Mouse (Mus musculus): ENCODE data around the gene Gemin5. TPM values are rescaled to one million over a fixed set of nuclear protein-coding genes. Genes with fewer than 3 reads are reported as not detected.
"Not testable (repeated sequence)": the region's sequence is repeated elsewhere in the genome, so short reads cannot be mapped to it uniquely, and the experiment has no call there.

Gene Gemin5
- polyA plus RNA-seq, 1 experiment from 2014 or later, result 23.9 TPM

DNA sequence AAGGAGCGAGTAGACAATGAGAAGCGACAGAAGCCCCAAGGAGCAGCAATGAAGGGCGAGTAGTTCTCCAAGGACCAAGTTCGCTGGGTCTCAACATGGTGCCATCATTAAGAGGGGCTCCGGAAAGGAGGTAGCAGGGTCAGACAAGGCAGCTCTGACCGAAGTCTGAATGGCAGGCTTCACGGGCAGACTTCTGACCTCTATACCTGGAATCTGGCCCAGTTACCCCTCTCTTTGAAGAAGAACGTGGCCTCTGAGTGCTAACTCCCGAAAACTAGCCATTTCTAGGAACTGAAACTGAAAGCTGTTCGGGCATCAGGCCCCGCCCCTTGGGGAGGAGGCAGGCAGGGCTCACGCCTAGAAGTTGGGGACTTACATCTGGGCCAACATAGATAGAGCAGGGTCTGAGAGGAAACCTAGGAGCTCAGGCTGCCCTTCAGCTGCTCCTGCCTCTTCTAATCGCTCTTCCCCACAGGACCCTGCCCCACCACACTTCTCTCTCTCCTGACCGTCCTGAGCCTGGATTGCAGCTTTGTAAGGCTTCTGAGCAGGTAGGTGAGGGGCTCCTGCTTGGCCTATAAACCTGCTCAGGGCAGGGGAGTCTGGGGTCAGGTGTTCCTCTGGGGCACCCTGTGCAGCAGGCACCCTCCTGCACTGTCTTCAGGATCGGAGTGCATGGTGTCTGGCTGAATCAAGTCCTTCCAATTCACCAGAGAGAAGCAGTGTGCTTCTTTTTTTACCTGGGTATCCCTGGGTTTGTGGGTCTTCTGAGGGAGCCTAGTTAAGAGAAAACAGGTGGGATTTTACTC is 31.1 kb upstream of the Gemin5 start, which contains the start of the genes Igtp and Irgm2:
Gene Igtp (plus strand): TSS at position 328 of the 809 bp plus-strand sequence.
Gene Irgm2 (plus strand): TSS at position 390 of the 809 bp plus-strand sequence.
- not testable (repeated sequence) for H3K9me3 ChIP-seq; H3K36me3 ChIP-seq; H3K9ac ChIP-seq (replicated peaks); H3K27me3 ChIP-seq; H3K27ac ChIP-seq (replicated peaks); H3K4me1 ChIP-seq; ATAC-seq (ENCODE audit: low FRiP score, low read depth)
- peak within 1 kb of the TSS; percentile 55 for H3K4me2 ChIP-seq (replicated peaks)
- peak within 1 kb of the TSS; percentile 39 for H3K4me3 ChIP-seq
- WGBS, result 10% methylated on average over 14 of the region's 15 CpGs

DNA sequence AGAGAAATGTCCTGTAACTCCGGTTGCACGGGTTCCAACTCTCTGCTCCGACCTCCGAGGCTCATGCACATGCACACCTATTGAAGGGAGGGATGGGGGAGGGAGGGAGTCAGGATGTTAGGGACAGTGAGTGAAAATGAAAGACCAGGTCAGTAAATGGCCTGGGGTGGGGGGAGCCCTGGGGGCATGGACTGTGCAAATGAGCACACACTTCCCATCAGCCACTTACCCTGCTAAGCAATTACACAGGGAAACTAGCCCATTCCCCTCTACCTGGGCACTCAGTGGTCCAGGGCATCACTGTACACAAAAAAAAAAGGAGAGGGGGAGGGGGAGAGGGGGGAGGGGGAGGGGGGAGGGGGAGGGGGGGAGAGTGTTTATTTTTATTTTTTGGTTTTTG is 30.3 kb upstream of the Gemin5 start:
- Histone ChIP-seq H3K9me3 (no peaks in the 10 kb centered on the region), H3K9ac (replicated peaks) (no peak overlapping the region), H3K4me3 (peak overlapping the region; percentile 39), H3K27me3 (0 out of 2 replicates have a peak, but pooled peaks cover 4% of the 10 kb centered on the region), H3K4me1 (peaks cover 8% of the 10 kb centered on the region; the same call in 1 of the 2 replicates), H3K36me3 (no peaks in the 10 kb centered on the region), H3K4me2 (replicated peaks) (peak overlapping the region; percentile 55), H3K27ac (replicated peaks) (no peak overlapping the region)
- 96% methylated on average over 4 of the region's 4 CpGs for WGBS
- no peak for ATAC-seq (ENCODE audit: low FRiP score, low read depth)

DNA sequence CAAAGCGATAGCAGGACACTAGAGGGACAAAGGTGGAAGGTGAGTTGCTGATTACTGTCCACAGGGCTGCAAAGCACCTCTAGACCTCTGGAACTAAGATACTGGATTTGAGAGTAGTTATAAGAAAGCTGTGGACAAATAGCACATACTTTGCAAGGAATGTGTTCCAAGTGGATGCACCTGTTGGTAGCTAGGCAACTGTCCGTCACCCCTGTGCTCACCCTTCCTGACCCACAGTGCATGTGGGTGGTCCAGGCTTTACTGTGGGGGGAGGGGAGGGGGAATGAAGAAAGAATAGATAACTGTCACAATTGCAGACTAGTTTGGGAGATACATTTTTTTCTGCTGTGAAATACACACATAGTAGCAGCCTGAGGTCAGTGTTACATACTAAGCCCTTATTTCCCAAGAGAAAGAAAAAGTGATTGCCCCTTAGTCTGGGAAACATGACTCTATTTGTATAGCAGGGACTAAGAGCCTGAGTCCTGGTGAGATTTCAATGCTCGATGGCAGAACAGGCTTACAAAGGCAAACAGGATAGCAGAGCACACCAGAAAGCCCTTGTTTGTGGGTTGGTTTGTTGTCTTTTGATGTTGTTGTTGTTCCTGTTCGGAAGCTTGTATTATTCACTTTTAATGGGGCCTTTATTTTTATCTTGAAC is 25.7 kb upstream of the Gemin5 start:
- no peak overlapping the region for H3K4me2 ChIP-seq (replicated peaks)
- H3K9ac ChIP-seq (replicated peaks), result no peak overlapping the region
- 0 out of 2 replicates have a peak, but pooled peaks cover 4% of the 10 kb centered on the region for H3K27me3 ChIP-seq
- H3K36me3 ChIP-seq, result no peaks in the 10 kb centered on the region
- no peak for ATAC-seq (ENCODE audit: low FRiP score, low read depth)
- WGBS, result 43% methylated on average over 4 of the region's 4 CpGs
- H3K4me3 ChIP-seq, result no peak overlapping the region
- no peak overlapping the region for H3K27ac ChIP-seq (replicated peaks)
- peaks cover 5% of the 10 kb centered on the region; the same call in 1 of the 2 replicates for H3K4me1 ChIP-seq
- H3K9me3 ChIP-seq, result no peaks in the 10 kb centered on the region

DNA sequence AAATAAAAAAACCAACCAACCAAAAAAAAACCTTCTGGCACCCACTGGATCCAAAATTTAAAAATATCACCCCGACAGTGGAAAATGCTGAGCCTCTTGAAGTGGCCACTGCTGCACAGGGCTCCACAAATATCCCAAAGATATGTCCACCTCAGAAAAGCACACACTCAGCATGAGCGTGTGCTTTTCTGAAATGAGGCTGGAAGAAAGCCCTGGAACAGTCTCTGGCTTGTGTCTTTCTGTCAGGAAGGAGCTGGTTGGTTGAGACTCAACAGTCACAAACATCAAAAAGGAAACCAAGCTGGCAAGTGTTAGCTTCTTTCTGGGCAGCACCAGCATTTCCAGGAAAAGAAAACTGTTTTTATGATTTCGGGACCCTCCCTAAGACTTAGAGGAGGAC is 25.0 kb upstream of the Gemin5 start:
- H3K27ac ChIP-seq (replicated peaks), result no peak overlapping the region
- ATAC-seq (ENCODE audit: low FRiP score, low read depth), result no peak
- 85% methylated on average over 3 of the region's 3 CpGs for WGBS
- H3K27me3 ChIP-seq, result 0 out of 2 replicates have a peak, but pooled peaks cover 4% of the 10 kb centered on the region
- H3K9me3 ChIP-seq, result no peaks in the 10 kb centered on the region
- H3K4me3 ChIP-seq, result no peak overlapping the region
- no peak overlapping the region for H3K4me2 ChIP-seq (replicated peaks)
- H3K4me1 ChIP-seq, result peaks cover 4% of the 10 kb centered on the region; the same call in 1 of the 2 replicates
- no peak overlapping the region for H3K9ac ChIP-seq (replicated peaks)
- no peaks in the 10 kb centered on the region for H3K36me3 ChIP-seq

DNA sequence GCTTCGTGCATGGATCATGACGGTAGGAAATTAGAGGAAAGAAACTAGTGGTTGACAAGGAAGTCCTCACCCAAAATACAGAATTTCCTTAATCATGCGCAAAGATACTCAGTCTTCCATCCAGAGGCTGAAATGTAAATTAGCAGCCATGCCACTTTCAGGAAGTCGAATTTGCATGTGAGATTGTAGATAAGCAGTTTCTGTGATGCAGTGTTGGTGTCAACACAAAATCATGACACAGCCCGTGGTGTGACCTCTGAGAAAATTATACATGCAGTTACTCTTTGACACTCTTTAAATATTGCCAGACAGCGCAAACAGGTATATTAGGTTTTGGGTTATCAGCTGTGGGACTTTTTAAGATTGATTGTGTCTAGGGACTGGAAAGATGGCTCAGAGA is 21.3 kb upstream of the Gemin5 start:
- WGBS, result 95% methylated on average over 6 of the region's 6 CpGs
- no peaks in the 10 kb centered on the region for H3K9me3 ChIP-seq
- no peak overlapping the region for H3K4me3 ChIP-seq
- no peak for ATAC-seq (ENCODE audit: low FRiP score, low read depth)
- no peaks in the 10 kb centered on the region for H3K27me3 ChIP-seq
- no peak overlapping the region for H3K9ac ChIP-seq (replicated peaks)
- H3K36me3 ChIP-seq, result no peaks in the 10 kb centered on the region
- H3K4me1 ChIP-seq, result peaks cover 4% of the 10 kb centered on the region; the same call in 1 of the 2 replicates
- H3K4me2 ChIP-seq (replicated peaks), result no peak overlapping the region
- no peak overlapping the region for H3K27ac ChIP-seq (replicated peaks)

DNA sequence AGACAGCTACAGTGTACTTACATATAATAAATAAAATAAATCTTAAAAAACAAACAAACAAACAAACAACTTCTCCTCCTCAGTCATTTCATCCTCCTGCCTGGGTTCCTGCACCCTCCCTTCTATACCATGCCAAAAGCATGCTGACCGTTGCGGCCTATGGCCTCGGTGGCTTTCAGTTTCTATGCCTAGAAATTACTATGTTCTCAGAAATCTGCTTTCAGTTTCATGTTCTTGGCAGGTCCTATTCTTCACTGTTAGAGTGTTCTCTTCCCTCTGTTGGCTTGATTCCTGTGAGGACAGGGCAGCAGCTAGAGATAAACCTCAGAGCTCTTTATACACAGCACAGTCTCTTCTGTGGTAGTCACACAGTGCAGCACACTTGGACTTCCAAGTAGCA is 15.2 kb upstream of the Gemin5 start:
- H3K9me3 ChIP-seq, result no peaks in the 10 kb centered on the region
- H3K27ac ChIP-seq (replicated peaks), result no peak overlapping the region
- H3K36me3 ChIP-seq, result peaks cover 9% of the 10 kb centered on the region; the same call in 1 of the 2 replicates
- H3K27me3 ChIP-seq, result no peaks in the 10 kb centered on the region
- no peak overlapping the region for H3K4me2 ChIP-seq (replicated peaks)
- no peak overlapping the region for H3K9ac ChIP-seq (replicated peaks)
- no peak overlapping the region for H3K4me3 ChIP-seq
- WGBS, result 91% methylated on average over 3 of the region's 3 CpGs
- H3K4me1 ChIP-seq, result no peaks in the 10 kb centered on the region
- no peak for ATAC-seq (ENCODE audit: low FRiP score, low read depth)

DNA sequence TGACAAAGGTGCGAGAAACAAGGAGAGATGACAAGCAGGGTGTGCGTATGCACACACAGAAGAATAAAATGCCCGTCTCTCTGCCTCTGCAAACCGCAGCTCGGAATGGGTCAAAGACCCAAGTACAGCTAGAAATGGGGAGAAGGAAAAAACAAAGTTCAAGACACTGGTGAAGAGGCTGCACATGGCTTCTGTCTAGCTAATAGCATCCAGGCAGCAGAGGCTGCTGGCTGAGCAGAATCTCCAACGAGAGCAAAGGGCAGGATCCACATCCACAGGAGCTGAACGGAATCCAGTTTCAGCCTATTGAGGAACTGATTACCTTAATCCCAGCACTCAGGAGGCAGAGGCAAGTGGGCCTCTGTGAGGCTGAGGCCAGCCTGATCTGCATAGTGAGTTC is 12.4 kb upstream of the Gemin5 start:
- Histone ChIP-seq H3K27ac (replicated peaks) (no peak overlapping the region), H3K9ac (replicated peaks) (no peak overlapping the region), H3K4me1 (no peaks in the 10 kb centered on the region), H3K9me3 (no peaks in the 10 kb centered on the region), H3K36me3 (peaks cover 36% of the 10 kb centered on the region), H3K27me3 (no peaks in the 10 kb centered on the region), H3K4me3 (no peak overlapping the region), H3K4me2 (replicated peaks) (no peak overlapping the region)
- WGBS, result 88% methylated on average over 7 of the region's 7 CpGs
- ATAC-seq (ENCODE audit: low FRiP score, low read depth), result no peak

DNA sequence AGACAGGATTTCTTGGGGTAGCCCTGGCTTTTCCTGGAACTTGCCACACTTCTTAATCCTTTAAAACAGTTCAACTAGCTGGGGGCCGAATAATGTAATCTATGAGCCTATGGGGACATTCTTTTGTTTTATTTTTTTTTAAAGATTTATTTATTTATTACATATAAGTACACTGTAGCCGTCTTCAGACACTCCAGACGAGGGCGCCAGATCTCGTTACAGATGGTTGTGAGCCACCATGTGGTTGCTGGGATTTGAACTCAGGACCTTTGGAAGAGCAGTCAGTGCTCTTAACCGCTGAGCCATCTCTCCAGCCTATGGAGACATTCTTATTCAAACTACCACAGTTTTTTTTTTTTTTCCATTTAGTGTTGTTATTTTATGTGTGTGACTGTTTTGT is 11.6 kb upstream of the Gemin5 start:
- not testable (repeated sequence) for H3K4me2 ChIP-seq (replicated peaks); H3K27ac ChIP-seq (replicated peaks); H3K4me1 ChIP-seq; H3K9ac ChIP-seq (replicated peaks); H3K27me3 ChIP-seq; ATAC-seq (ENCODE audit: low FRiP score, low read depth); H3K4me3 ChIP-seq; H3K9me3 ChIP-seq
- 94% methylated on average over 6 of the region's 6 CpGs for WGBS
- H3K36me3 ChIP-seq, result peaks cover 44% of the 10 kb centered on the region

DNA sequence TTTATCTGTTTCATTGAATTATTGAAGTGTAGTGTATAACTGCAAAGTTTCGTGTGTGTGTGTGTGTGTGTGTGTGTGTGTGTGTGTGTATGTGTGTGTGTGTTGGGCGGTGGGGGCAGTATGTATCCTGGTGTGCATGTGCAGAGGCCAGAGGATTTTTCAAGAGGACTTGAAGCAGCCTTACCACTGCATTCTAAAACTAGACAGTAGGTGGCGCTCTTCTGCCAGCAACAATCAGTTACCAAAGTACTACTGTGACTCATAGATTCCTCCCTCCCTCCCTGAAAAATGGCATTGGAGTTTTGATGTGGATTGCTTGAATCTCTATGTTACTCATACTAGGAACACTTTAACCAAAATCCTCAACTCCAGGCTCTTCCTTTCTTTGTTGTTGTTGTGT is 11.2 kb upstream of the Gemin5 start:
- Histone ChIP-seq H3K36me3 (peaks cover 48% of the 10 kb centered on the region), H3K9me3 (no peaks in the 10 kb centered on the region), H3K4me2 (replicated peaks) (no peak overlapping the region), H3K27ac (replicated peaks) (no peak overlapping the region), H3K27me3 (no peaks in the 10 kb centered on the region), H3K4me1 (no peaks in the 10 kb centered on the region), H3K4me3 (no peak overlapping the region), H3K9ac (replicated peaks) (no peak overlapping the region)
- no peak for ATAC-seq (ENCODE audit: low FRiP score, low read depth)
- 28% methylated on average over 3 of the region's 3 CpGs for WGBS

DNA sequence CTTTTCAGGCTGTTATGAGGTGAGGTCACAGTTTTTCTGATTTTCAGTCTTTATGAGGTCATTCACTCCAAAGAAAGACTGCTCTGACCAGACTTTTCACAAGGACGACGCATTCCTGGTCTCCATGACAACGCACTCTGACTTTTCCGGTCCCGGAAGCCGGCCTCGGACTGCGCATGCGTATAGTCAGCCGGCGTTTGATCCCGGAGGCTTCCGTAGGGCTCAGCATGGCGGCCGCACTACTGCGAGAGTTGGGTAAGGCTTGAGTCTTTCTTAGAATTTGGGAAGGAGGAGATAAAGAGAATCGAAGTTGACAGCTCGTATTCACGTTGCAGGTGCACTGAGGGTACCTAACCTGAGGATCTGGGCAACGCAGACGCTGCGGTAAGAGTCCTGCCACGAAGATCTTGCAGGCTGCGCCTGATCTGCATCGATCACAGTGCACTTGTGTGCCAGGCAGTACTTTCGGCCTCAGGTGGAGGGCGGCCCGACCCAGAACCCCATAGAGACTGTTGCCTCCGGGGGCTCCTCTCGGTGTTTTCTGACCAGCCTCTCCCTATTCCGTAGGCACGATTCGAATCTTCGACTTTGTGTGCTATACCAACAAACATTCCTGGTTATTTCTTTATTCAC is 3.2 kb upstream of the Gemin5 start, which contains the start of gene Mrpl22:
Gene Mrpl22 (plus strand): TSS at position 203 of the 633 bp plus-strand sequence.
- Histone ChIP-seq H3K9me3 (no peaks in the 10 kb centered on the region), H3K4me3 (peak within 1 kb of the TSS; percentile 78), H3K9ac (replicated peaks) (peak within 1 kb of the TSS; percentile 78), H3K27ac (replicated peaks) (no peak within 1 kb of the TSS), H3K4me2 (replicated peaks) (peak within 1 kb of the TSS; percentile 84), H3K4me1 (peaks cover 22% of the 10 kb centered on the region), H3K27me3 (no peaks in the 10 kb centered on the region), H3K36me3 (peaks cover 35% of the 10 kb centered on the region)
- ATAC-seq (ENCODE audit: low FRiP score, low read depth), result peak; percentile 75
- WGBS, result under 1% methylated on average over 34 of the region's 34 CpGs

DNA sequence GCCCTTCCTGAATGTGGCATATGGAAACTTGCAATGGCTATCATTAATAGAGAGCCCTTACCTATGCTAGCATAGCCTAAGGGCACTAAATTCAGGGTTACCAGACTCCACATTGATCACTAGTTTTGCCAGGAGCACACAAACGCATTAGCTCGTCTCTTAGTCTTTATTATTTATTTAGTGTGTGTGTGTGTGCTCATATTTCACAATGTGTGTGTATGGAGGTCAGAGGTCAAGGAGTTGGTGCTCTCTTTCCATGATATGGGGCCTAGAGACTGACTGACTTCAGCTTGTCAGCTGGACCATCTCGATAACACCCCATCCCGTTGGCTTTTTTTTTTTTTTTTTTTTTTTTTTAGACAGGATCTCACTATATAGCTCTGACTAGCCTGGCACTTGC is 1.3 kb upstream of the Gemin5 start:
- 0 out of 2 replicates have a peak, but pooled peaks cover 2% of the 10 kb centered on the region for H3K9me3 ChIP-seq
- no peaks in the 10 kb centered on the region for H3K27me3 ChIP-seq
- ATAC-seq (ENCODE audit: low FRiP score, low read depth), result no peak
- H3K4me2 ChIP-seq (replicated peaks), result no peak overlapping the region
- no peak overlapping the region for H3K4me3 ChIP-seq
- peaks cover 22% of the 10 kb centered on the region for H3K4me1 ChIP-seq
- H3K27ac ChIP-seq (replicated peaks), result no peak overlapping the region
- WGBS, result 92% methylated on average over 4 of the region's 4 CpGs
- H3K9ac ChIP-seq (replicated peaks), result no peak overlapping the region
- peaks cover 35% of the 10 kb centered on the region for H3K36me3 ChIP-seq

DNA sequence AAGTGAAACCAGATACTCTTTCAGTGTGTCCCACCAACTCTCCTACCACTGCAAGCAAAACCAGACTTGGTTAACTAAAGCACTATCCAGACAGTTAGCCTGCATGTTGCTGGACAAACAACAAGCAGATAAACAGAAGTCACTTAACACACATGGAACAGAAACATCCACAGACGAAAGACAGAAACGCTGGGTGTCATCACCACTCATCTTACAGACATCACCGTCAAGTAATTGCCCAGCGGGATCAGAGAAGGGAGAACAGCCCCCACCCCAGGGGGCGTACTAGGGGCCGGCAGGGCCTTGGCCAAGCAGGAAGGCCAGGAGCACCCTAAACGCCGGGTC is 545 bp downstream of the Gemin5 start:
- H3K4me2 ChIP-seq (replicated peaks), result peak overlapping the region; percentile 77
- H3K9ac ChIP-seq (replicated peaks), result peak overlapping the region; percentile 78
- ATAC-seq (ENCODE audit: low FRiP score, low read depth), result no peak
- H3K4me1 ChIP-seq, result peaks cover 18% of the 10 kb centered on the region
- H3K27me3 ChIP-seq, result no peaks in the 10 kb centered on the region
- H3K27ac ChIP-seq (replicated peaks), result peak overlapping the region; percentile 55
- 0 out of 2 replicates have a peak, but pooled peaks cover 2% of the 10 kb centered on the region for H3K9me3 ChIP-seq
- WGBS, result under 1% methylated on average over 8 of the region's 8 CpGs
- peak overlapping the region; percentile 93 for H3K4me3 ChIP-seq
- H3K36me3 ChIP-seq, result peaks cover 33% of the 10 kb centered on the region
